Mouse (Mus musculus): ENCODE results near the gene Cyb5d2. TPM values are rescaled to one million over a fixed set of nuclear protein-coding genes. Genes with fewer than 3 reads are reported as not detected.
"Not testable (repeated sequence)": the region's sequence is repeated elsewhere in the genome, so short reads cannot be mapped to it uniquely, and the experiment has no call there.

The Cyb5d2 gene
- total RNA-seq, 1 experiment: 5.8 TPM

GRCm38 (mm10) chr11:72758316-72758715 lies 37.6 kb downstream of the Cyb5d2 start:
- H3K36me3 ChIP-seq (ENCODE audit: control insufficient read depth, insufficient read depth, low read length, poor library complexity, severe bottlenecking): peaks cover 34% of the 10 kb centered on the region
- no peak overlapping the region for H3K9ac ChIP-seq (ENCODE audit: insufficient read depth, low read depth, low read length, poor library complexity, severe bottlenecking)
- no peak for TF ChIP-seq ZC3H11A (IDR thresholded peaks at IDR 0.05; ENCODE audit: borderline replicate concordance, low read depth, low read length)
- TF ChIP-seq CHD2 (IDR thresholded peaks at IDR 0.05; ENCODE audit: low read depth, low read length): no peak
- no peak for TF ChIP-seq ZNF384 (IDR thresholded peaks at IDR 0.05; ENCODE audit: low read depth, low read length)
- no peak for TF ChIP-seq MAFK (IDR thresholded peaks at IDR 0.05; ENCODE audit: insufficient read depth, low read depth, low read length)
- no peak for TF ChIP-seq HCFC1 (IDR thresholded peaks at IDR 0.05; ENCODE audit: borderline replicate concordance, insufficient read depth, low read length)
- no peaks in the 10 kb centered on the region for H3K4me1 ChIP-seq (ENCODE audit: control insufficient read depth in 2 of 2, insufficient read depth in 2 of 2, low read length in 2 of 2, poor library complexity in 1 of 2)
- no peaks in the 10 kb centered on the region for H3K9me3 ChIP-seq (ENCODE audit: control insufficient read depth, insufficient read depth, low read depth, low read length)
- DNase-seq (ENCODE audit: low read depth, low spot score): no peak
- in situ Hi-C loops (cut with MboI; ENCODE audit: low sequenced_read_pairs in 2 of 2, unreplicated experiment in 2 of 2): no loop called here
- H3K4me3 ChIP-seq (ENCODE audit: insufficient read depth in 1 of 2, low read depth in 1 of 2, low read length in 2 of 2, poor library complexity in 1 of 2, severe bottlenecking in 1 of 2): no peak overlapping the region
- H3K27ac ChIP-seq (ENCODE audit: insufficient read depth, low read depth, low read length, poor library complexity, severe bottlenecking): no peak overlapping the region

GRCm38 (mm10) chr11:72751956-72752355 lies 44.0 kb downstream of the Cyb5d2 start:
- peaks cover 28% of the 10 kb centered on the region for H3K36me3 ChIP-seq (ENCODE audit: control insufficient read depth, insufficient read depth, low read length, poor library complexity, severe bottlenecking)
- H3K4me3 ChIP-seq (ENCODE audit: insufficient read depth in 1 of 2, low read depth in 1 of 2, low read length in 2 of 2, poor library complexity in 1 of 2, severe bottlenecking in 1 of 2): no peak overlapping the region
- in situ Hi-C loops (cut with MboI; ENCODE audit: low sequenced_read_pairs in 2 of 2, unreplicated experiment in 2 of 2): no loop called here

GRCm38 (mm10) chr11:72739048-72739447 lies 56.9 kb downstream of the Cyb5d2 start:
- Histone ChIP-seq H3K9me3 (ENCODE audit: control insufficient read depth, insufficient read depth, low read depth, low read length) (no peaks in the 10 kb centered on the region), H3K36me3 (ENCODE audit: control insufficient read depth, insufficient read depth, low read length, poor library complexity, severe bottlenecking) (peaks cover 11% of the 10 kb centered on the region), H3K4me3 (ENCODE audit: insufficient read depth in 1 of 2, low read depth in 1 of 2, low read length in 2 of 2, poor library complexity in 1 of 2, severe bottlenecking in 1 of 2) (no peak overlapping the region), H3K4me1 (ENCODE audit: control insufficient read depth in 2 of 2, insufficient read depth in 2 of 2, low read length in 2 of 2, poor library complexity in 1 of 2) (peaks cover 2 to 5% of the 10 kb centered on the region in 2 experiments; a peak in 2 of 4 replicates), H3K27ac (ENCODE audit: insufficient read depth, low read depth, low read length, poor library complexity, severe bottlenecking) (no peak overlapping the region), H3K9ac (ENCODE audit: insufficient read depth, low read depth, low read length, poor library complexity, severe bottlenecking) (no peak overlapping the region)
- no peak for TF ChIP-seq ZNF384 (IDR thresholded peaks at IDR 0.05; ENCODE audit: low read depth, low read length)
- no peak for TF ChIP-seq MAFK (IDR thresholded peaks at IDR 0.05; ENCODE audit: insufficient read depth, low read depth, low read length)
- TF ChIP-seq HCFC1 (IDR thresholded peaks at IDR 0.05; ENCODE audit: borderline replicate concordance, insufficient read depth, low read length): no peak
- TF ChIP-seq ZC3H11A (IDR thresholded peaks at IDR 0.05; ENCODE audit: borderline replicate concordance, low read depth, low read length): no peak
- TF ChIP-seq CHD2 (IDR thresholded peaks at IDR 0.05; ENCODE audit: low read depth, low read length): no peak
- no peak for DNase-seq (ENCODE audit: low read depth, low spot score)
- in situ Hi-C loops (cut with MboI; ENCODE audit: low sequenced_read_pairs in 2 of 2, unreplicated experiment in 2 of 2): loop anchor here in 1 of 2 experiments (10.0 kb wide), 1 partner anchor 164 kb away; no protein-coding TSS in a partner anchor

More at GRCm38 (mm10) chr11:72751956-72752355, 44.0 kb downstream of the Cyb5d2 start:
- DNase-seq (ENCODE audit: low read depth, low spot score): no peak
- H3K27ac ChIP-seq (ENCODE audit: insufficient read depth, low read depth, low read length, poor library complexity, severe bottlenecking): no peak overlapping the region
- no peaks in the 10 kb centered on the region for H3K4me1 ChIP-seq (ENCODE audit: control insufficient read depth in 2 of 2, insufficient read depth in 2 of 2, low read length in 2 of 2, poor library complexity in 1 of 2)
- H3K9ac ChIP-seq (ENCODE audit: insufficient read depth, low read depth, low read length, poor library complexity, severe bottlenecking): no peak overlapping the region
- no peaks in the 10 kb centered on the region for H3K9me3 ChIP-seq (ENCODE audit: control insufficient read depth, insufficient read depth, low read depth, low read length)
- TF ChIP-seq ZC3H11A (IDR thresholded peaks at IDR 0.05; ENCODE audit: borderline replicate concordance, low read depth, low read length): no peak
- no peak for TF ChIP-seq CHD2 (IDR thresholded peaks at IDR 0.05; ENCODE audit: low read depth, low read length)
- TF ChIP-seq MAFK (IDR thresholded peaks at IDR 0.05; ENCODE audit: insufficient read depth, low read depth, low read length): no peak
- no peak for TF ChIP-seq HCFC1 (IDR thresholded peaks at IDR 0.05; ENCODE audit: borderline replicate concordance, insufficient read depth, low read length)
- no peak for TF ChIP-seq ZNF384 (IDR thresholded peaks at IDR 0.05; ENCODE audit: low read depth, low read length)

- not testable (repeated sequence) for H3K9ac ChIP-seq (ENCODE audit: insufficient read depth, low read depth, low read length, poor library complexity, severe bottlenecking); H3K4me1 ChIP-seq (ENCODE audit: control insufficient read depth in 2 of 2, insufficient read depth in 2 of 2, low read length in 2 of 2, poor library complexity in 1 of 2); H3K4me3 ChIP-seq (ENCODE audit: insufficient read depth in 1 of 2, low read depth in 1 of 2, low read length in 2 of 2, poor library complexity in 1 of 2, severe bottlenecking in 1 of 2); H3K27ac ChIP-seq (ENCODE audit: insufficient read depth, low read depth, low read length, poor library complexity, severe bottlenecking); H3K9me3 ChIP-seq (ENCODE audit: control insufficient read depth, insufficient read depth, low read depth, low read length)
- in situ Hi-C loops (cut with MboI; ENCODE audit: low sequenced_read_pairs in 2 of 2, unreplicated experiment in 2 of 2): loop anchor here in 1 of 2 experiments (10.0 kb wide), 1 partner anchor 163 kb away; no protein-coding TSS in a partner anchor
- peaks cover 11% of the 10 kb centered on the region for H3K36me3 ChIP-seq (ENCODE audit: control insufficient read depth, insufficient read depth, low read length, poor library complexity, severe bottlenecking)
- peak; percentile 20 for DNase-seq (ENCODE audit: low read depth, low spot score)
These were observed 58.4 kb downstream of the Cyb5d2 start for GRCm38 (mm10) chr11:72737517-72737916.

- DNase-seq (ENCODE audit: low read depth, low spot score): no peak
- H3K4me1 ChIP-seq (ENCODE audit: control insufficient read depth in 2 of 2, insufficient read depth in 2 of 2, low read length in 2 of 2, poor library complexity in 1 of 2): peaks cover 2 to 5% of the 10 kb centered on the region in 2 experiments; a peak in 2 of 4 replicates
- no peaks in the 10 kb centered on the region for H3K9me3 ChIP-seq (ENCODE audit: control insufficient read depth, insufficient read depth, low read depth, low read length)
- H3K27ac ChIP-seq (ENCODE audit: insufficient read depth, low read depth, low read length, poor library complexity, severe bottlenecking): no peak overlapping the region
- H3K9ac ChIP-seq (ENCODE audit: insufficient read depth, low read depth, low read length, poor library complexity, severe bottlenecking): no peak overlapping the region
- in situ Hi-C loops (cut with MboI; ENCODE audit: low sequenced_read_pairs in 2 of 2, unreplicated experiment in 2 of 2): loop anchor here in 1 of 2 experiments (10.0 kb wide), 1 partner anchor 162 kb away; no protein-coding TSS in a partner anchor
- peaks cover 14% of the 10 kb centered on the region for H3K36me3 ChIP-seq (ENCODE audit: control insufficient read depth, insufficient read depth, low read length, poor library complexity, severe bottlenecking)
- TF ChIP-seq ZNF384 (IDR thresholded peaks at IDR 0.05; ENCODE audit: low read depth, low read length) (no peak), ZC3H11A (IDR thresholded peaks at IDR 0.05; ENCODE audit: borderline replicate concordance, low read depth, low read length) (no peak), CHD2 (IDR thresholded peaks at IDR 0.05; ENCODE audit: low read depth, low read length) (no peak), MAFK (IDR thresholded peaks at IDR 0.05; ENCODE audit: insufficient read depth, low read depth, low read length) (no peak)
- no peak overlapping the region for H3K4me3 ChIP-seq (ENCODE audit: insufficient read depth in 1 of 2, low read depth in 1 of 2, low read length in 2 of 2, poor library complexity in 1 of 2, severe bottlenecking in 1 of 2)
These were observed 59.6 kb downstream of the Cyb5d2 start for GRCm38 (mm10) chr11:72736320-72736719.

Measured in ES-E14 (cell line).